Mouse (Mus musculus) olfactory bulb, adult 2 months (tissue): ENCODE results near the gene Frmd5. TPM values are rescaled to one million over a fixed set of nuclear protein-coding genes. Genes with fewer than 3 reads are reported as not detected.

ENCODE experiments used
- H3K27ac ChIP-seq: fragments of 200-500 bp; 2 replicates; pipeline ENCODE4 v1.5.1; 2012; ENCODE audit warnings: low read depth, low read length; ENCODE audit not compliant: insufficient read depth
- H3K4me1 ChIP-seq: fragments of 200-500 bp; 2 replicates; pipeline ENCODE4 v1.6.1; 2012; ENCODE audit warnings: low read length; ENCODE audit not compliant: control insufficient read depth, insufficient read depth
- H3K4me3 ChIP-seq: fragments of 200-500 bp; 2 replicates; pipeline ENCODE4 v1.5.1; 2012; ENCODE audit warnings: mild to moderate bottlenecking, low read depth, low read length, moderate library complexity; ENCODE audit not compliant: insufficient read depth
- CTCF ChIP-seq: fragments of 200-500 bp; IDR thresholded peaks from 2 replicates; pipeline ENCODE4 v1.5.1; 2012; ENCODE audit warnings: low read depth, mild to moderate bottlenecking, low read length, moderate library complexity; ENCODE audit not compliant: insufficient read depth
- POLR2A ChIP-seq: fragments of 200-500 bp; IDR thresholded peaks from 2 replicates; pipeline ENCODE4 v1.6.1; 2012; ENCODE audit warnings: mild to moderate bottlenecking, low read depth, low read length, moderate library complexity; ENCODE audit not compliant: insufficient read depth
- WGBS: fragments of 180-500 bp; shearing (Covaris S2); methylation state at CpG from one replicate; pipeline ENCODE4 v1.1.7; 2018; 5-methylcytosine and 5-hydroxymethylcytosine counted together
- polyA plus RNA-seq: library from polyadenylated mRNA; stranded (reverse); fragments of >200 nt; gene quantifications from 2 replicates; pipeline ENCODE4 v1.2.4, GENCODE M21; 2012; ENCODE audit warnings: low replicate concordance; ENCODE audit not compliant: missing spikeins, insufficient read depth, insufficient read length

Frmd5 gene
- polyA plus RNA-seq, 1 experiment = not detected

DNA sequence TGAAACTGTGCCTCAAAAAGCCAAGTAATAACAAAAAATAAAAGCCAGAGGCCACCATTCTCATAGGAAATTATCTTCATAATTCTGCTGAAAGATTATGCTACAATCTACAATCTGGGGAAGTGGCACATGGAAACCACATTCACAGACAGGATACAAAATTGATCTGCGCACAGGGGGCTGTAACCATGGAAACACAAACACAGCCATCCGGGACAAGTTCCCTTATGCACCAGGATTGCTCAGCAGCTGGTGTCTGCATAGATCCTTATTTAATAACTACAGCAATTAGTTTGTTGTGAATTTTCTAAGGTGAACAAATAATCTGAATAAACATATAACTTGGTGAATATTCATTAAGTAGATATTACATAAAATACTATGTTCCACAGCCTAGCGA lies 89.8 kb downstream of the Frmd5 start:
- no peak overlapping the region for H3K4me3 ChIP-seq
- no peak for TF ChIP-seq CTCF
- TF ChIP-seq POLR2A = no peak
- H3K27ac ChIP-seq = no peak overlapping the region
- WGBS = 63% methylated on average over 3 of the region's 3 CpGs
- no peaks in the 10 kb centered on the region for H3K4me1 ChIP-seq

DNA sequence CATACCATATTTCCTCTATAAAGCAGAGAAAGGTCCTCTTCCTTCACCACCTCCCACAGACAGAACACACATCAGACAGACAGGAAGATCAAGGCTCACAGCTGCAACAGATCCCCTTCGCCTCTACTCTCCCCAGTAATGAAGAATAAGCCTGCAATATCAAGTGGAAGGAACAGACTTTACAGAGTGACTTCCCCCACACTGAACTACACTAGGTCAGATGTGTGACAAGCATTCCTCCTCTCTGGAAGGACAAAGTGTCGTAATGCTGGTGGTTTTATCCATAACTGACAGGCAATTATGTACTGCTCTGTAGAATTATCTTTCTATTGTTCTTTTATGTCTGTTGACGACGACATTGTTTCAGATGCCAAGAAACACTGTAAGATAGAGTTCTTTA lies 93.3 kb downstream of the Frmd5 start:
- Histone ChIP-seq H3K4me1 (no peaks in the 10 kb centered on the region), H3K4me3 (no peak overlapping the region), H3K27ac (no peak overlapping the region)
- 76% methylated on average over 4 of the region's 4 CpGs for WGBS
- TF ChIP-seq CTCF = no peak

DNA sequence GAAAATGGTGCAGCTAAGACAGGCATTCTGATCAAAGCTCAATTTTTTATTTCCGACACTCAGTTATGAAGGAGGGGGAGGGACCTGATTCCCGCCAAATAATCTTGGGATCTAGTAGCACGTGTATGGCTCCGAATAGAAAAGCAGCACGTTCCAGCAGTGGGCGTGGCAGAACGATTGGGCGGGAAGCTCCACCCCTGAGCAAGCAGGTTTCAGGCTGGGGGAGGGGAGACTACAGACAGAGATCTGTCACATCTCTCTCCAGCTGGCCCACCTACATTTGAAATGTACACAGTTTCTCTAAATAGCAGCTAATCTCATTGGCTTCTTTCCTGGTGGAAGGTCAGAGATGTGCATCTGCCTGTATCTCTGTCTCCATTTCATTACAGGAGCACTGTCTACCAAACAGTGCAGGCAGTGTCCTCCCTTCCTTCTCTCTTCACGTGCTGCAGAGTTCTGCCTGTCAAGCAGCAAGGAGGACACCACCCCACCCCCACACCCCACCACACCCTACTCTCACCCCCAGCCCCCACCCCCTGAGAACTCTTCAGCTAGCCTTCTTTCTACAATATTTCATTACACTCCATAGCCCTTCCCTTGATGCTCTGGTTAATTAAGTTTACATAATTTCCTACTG lies 95.0 kb downstream of the Frmd5 start:
- no peak for TF ChIP-seq CTCF
- TF ChIP-seq POLR2A = no peak
- Histone ChIP-seq H3K4me3 (no peak overlapping the region), H3K4me1 (no peaks in the 10 kb centered on the region), H3K27ac (no peak overlapping the region)
- WGBS = 36% methylated on average over 9 of the region's 9 CpGs

DNA sequence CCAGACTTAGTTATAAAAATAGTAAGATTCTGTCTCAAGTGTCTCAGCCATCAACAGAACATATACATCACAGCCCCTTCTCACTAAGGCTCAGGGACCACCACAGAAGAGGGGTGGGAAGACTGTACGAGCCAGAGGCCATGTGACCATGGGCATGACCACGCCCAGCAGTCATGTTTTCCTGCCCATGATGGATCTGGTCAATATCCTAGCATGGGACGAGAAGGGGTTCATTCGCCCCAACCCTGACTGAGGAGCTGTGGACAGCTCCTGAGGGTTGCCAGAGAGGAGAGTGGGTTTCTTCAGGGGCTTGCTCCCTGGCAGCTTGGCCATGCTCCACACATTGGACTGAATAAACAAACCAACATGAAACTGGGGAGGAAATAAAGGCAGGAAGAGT lies 97.8 kb downstream of the Frmd5 start:
- no peak for TF ChIP-seq POLR2A
- no peak for TF ChIP-seq CTCF
- Histone ChIP-seq H3K4me1 (0 out of 2 replicates have a peak, but pooled peaks cover 2% of the 10 kb centered on the region), H3K4me3 (no peak overlapping the region), H3K27ac (no peak overlapping the region)
- 95% methylated on average over 4 of the region's 4 CpGs for WGBS

DNA sequence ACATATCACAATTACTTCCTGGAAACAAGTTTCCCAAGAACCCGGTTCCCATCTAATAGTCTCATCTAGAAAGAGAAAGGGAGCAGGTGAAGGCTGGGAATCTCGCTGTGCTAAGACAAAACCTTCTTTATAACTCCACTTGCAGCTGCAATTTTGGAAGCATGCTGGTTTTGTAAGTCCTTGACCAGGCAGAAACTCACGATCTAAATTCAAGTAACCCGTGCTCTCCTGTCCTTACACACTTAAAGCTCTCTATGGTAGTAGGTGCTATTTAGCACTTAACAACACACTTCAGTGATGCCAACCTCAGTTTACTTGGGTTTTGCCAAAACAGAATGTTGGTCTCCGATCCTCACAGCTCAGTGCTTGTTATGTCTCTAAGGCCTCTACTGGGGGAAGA lies 99.4 kb downstream of the Frmd5 start:
- 79% methylated on average over 5 of the region's 5 CpGs for WGBS
- no peak for TF ChIP-seq CTCF
- TF ChIP-seq POLR2A = no peak
- Histone ChIP-seq H3K4me1 (0 out of 2 replicates have a peak, but pooled peaks cover 2% of the 10 kb centered on the region), H3K27ac (no peak overlapping the region), H3K4me3 (no peak overlapping the region)

DNA sequence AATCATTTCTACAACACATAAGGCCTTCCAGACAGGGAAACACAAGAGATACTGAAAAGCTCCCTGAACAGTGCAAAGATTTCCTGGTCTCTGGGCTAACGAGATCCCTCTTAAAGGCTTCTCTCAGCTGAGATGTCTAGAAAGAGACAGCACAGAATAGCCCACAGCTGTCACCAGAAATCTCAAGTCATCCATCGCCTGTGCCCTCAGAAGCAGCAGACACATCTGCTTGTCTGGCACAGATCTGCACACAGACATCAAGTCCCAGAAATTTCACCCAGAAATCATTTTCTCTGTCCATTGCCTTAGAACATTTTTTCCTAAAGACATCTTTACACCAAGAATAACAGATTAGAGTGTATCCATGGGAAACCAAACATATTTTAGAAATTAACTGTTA lies 101.1 kb downstream of the Frmd5 start:
- no peak for TF ChIP-seq CTCF
- no peak for TF ChIP-seq POLR2A
- 66% methylated on average over 2 of the region's 2 CpGs for WGBS
- Histone ChIP-seq H3K4me3 (no peak overlapping the region), H3K4me1 (0 out of 2 replicates have a peak, but pooled peaks cover 2% of the 10 kb centered on the region), H3K27ac (no peak overlapping the region)

DNA sequence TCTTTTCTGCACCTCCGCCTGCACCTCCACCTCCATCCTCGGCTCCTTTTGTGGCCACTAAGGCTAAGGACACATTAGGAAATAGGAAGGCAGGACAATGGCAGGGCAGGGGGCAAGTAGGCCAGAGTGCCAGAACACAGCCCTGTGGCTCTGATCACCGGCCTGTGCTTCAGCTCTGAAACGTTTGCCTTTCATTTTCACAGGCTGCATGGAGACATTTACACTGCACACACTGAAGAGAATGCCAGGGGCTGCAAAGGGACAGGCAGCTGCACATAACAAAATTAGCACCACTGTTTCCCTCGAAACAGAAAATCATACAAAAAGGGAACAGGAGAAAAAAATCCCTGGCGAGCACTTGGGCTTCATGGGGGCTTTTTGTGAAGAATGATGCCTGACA lies 107.6 kb downstream of the Frmd5 start:
- Histone ChIP-seq H3K4me3 (no peak overlapping the region), H3K4me1 (no peaks in the 10 kb centered on the region), H3K27ac (no peak overlapping the region)
- 65% methylated on average over 6 of the region's 6 CpGs for WGBS
- no peak for TF ChIP-seq POLR2A

DNA sequence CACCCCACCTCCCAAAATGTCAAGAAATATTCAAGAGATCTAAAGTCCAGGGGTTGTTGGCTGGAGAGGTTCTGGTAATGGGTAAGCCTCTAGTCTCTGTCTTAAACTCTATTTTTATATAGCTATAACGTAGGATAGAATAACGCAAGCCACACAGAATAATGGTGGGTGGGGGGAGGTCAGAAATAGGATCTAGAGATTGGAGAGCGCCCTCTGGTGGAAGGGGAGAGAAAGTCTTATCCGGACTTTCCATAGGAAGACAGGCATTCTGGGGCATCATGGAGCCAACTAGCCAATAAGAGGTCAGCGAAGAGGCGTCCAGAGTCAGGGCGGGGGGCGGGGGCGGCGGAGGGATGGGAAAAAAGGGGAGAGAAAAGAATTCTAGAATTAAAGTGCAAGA lies 111.5 kb downstream of the Frmd5 start:
- TF ChIP-seq POLR2A = no peak
- no peak for TF ChIP-seq CTCF
- WGBS = 85% methylated on average over 10 of the region's 10 CpGs
- no peak overlapping the region for H3K4me3 ChIP-seq

DNA sequence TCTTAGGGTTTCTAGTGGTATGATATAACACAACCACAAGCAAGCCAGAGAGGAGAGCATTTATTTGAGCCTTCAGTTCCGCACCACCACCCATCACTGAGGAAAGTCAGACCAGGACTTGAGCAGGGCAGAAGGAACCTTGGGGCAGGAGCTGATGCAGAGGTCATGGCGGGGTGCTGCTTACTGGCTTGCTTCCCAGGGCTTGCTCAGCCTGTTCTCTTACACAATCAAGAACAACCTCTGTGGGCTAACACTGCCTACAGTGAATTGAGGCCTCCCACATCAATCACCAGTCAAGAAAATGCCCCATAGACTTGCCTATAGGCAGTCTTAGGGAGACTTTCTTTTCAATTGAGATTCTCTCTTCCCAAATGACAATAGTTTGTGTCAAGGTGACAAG lies 118.8 kb downstream of the Frmd5 start:
- TF ChIP-seq CTCF (no peak), POLR2A (no peak)
- no peaks in the 10 kb centered on the region for H3K4me1 ChIP-seq

More for the DNA sequence above, 111.5 kb downstream of the Frmd5 start:
- no peaks in the 10 kb centered on the region for H3K4me1 ChIP-seq
- H3K27ac ChIP-seq = no peak overlapping the region

DNA sequence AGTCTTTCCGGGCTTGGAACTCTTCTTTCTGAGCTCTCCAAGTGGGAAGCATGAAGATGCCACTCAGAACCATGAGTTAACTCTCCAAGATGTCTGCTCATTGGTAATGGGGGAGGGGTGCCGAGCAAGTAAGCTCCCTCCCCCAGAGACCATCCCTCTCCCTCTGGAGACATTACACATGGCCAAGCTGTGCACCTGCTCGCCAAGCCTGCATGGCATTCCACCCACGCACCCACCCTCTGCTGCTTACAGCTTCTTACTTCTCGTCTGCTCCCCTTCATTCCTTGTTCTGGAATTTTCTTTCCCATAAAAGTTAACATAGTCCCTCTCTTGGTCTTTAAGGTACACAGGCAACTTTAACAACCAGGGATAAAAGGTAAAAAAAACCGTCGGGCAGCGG lies 123.3 kb downstream of the Frmd5 start:
- 90% methylated on average over 8 of the region's 8 CpGs for WGBS
- TF ChIP-seq POLR2A = no peak
- no peak for TF ChIP-seq CTCF
- no peak overlapping the region for H3K27ac ChIP-seq
- H3K4me1 ChIP-seq = no peaks in the 10 kb centered on the region
- H3K4me3 ChIP-seq = no peak overlapping the region

More for the DNA sequence above, 118.8 kb downstream of the Frmd5 start:
- no peak overlapping the region for H3K4me3 ChIP-seq
- H3K27ac ChIP-seq = no peak overlapping the region
- WGBS = 85% methylated on average over 2 of the region's 2 CpGs
